Mouse (Mus musculus) ES-Bruce4 (cell line): Measurements from ENCODE around the gene Cetn4.

ENCODE experiments used
- CTCF ChIP-seq: IDR thresholded peaks from one replicate; pipeline ENCODE4 v1.8.1; 2011; ENCODE audit warnings: low read depth, low read length
- EP300 ChIP-seq: IDR thresholded peaks from 2 replicates; pipeline ENCODE4 v1.6.1; 2011; ENCODE audit warnings: low read depth, low read length; ENCODE audit not compliant: insufficient read depth
- POLR2A ChIP-seq: IDR thresholded peaks from one replicate; pipeline ENCODE4 v1.8.1; 2011; ENCODE audit warnings: low read length; ENCODE audit not compliant: insufficient read depth

GRCm38 (mm10) chr3:37342811-37343210 is 30.3 kb upstream of the Cetn4 start:
- TF ChIP-seq CTCF (no peak), EP300 (no peak), POLR2A (no peak)
